Mouse (Mus musculus) hindbrain, embryonic 11.5 days (tissue): ENCODE data around the gene Gm10273. TPM values are rescaled to one million over a fixed set of nuclear protein-coding genes. Genes with fewer than 3 reads are reported as not detected.
"Not testable (repeated sequence)": the region's sequence is repeated elsewhere in the genome, so short reads cannot be mapped to it uniquely, and the experiment has no call there.

ENCODE experiments used
- ATAC-seq: fragments of 200-750 bp; cut with Nextera tagmentation; 2 replicates; pipeline ENCODE4 v1.8.0; 2017; ENCODE audit warnings: mild to moderate bottlenecking, moderate TSS enrichment, moderate library complexity; ENCODE audit not compliant: low FRiP score
- DNase-seq: peaks from one replicate; pipeline ENCODE4 v3.0.0-alpha.2; 2015; ENCODE audit warnings: low spot score
- H3K27ac ChIP-seq: fragments of 300-500 bp; sonication (generic); 2 replicates; pipeline ENCODE4 v1.5.1; 2014; ENCODE audit warnings: mild to moderate bottlenecking, low read depth, low read length
- H3K27me3 ChIP-seq: fragments of 300-500 bp; sonication (generic); 2 replicates; pipeline ENCODE4 v1.6.1; 2014; ENCODE audit warnings: mild to moderate bottlenecking, low read length, moderate library complexity, mixed read lengths; ENCODE audit not compliant: control insufficient read depth, insufficient read depth
- H3K36me3 ChIP-seq: fragments of 300-500 bp; sonication (generic); 2 replicates; pipeline ENCODE4 v1.6.1; 2014; ENCODE audit warnings: mild to moderate bottlenecking, low read length, moderate library complexity, mixed read lengths; ENCODE audit not compliant: control insufficient read depth, insufficient read depth
- H3K4me1 ChIP-seq: fragments of 300-500 bp; sonication (generic); replicated peaks from 2 replicates; pipeline ENCODE4 v1.6.1; 2014; ENCODE audit warnings: low read length, mixed read lengths; ENCODE audit not compliant: control insufficient read depth, insufficient read depth
- H3K4me2 ChIP-seq: fragments of 300-500 bp; sonication (generic); replicated peaks from 2 replicates; pipeline ENCODE4 v1.6.1; 2014; ENCODE audit warnings: mild to moderate bottlenecking, low read depth, low read length
- H3K4me3 ChIP-seq: fragments of 300-500 bp; sonication (generic); 2 replicates; pipeline ENCODE4 v1.5.1; 2014; ENCODE audit warnings: low read depth, low read length
- H3K9ac ChIP-seq: fragments of 300-500 bp; sonication (generic); 2 replicates; pipeline ENCODE4 v1.6.1; 2014; ENCODE audit warnings: low read depth, low read length
- H3K9me3 ChIP-seq: fragments of 300-500 bp; sonication (generic); 2 replicates; pipeline ENCODE4 v1.6.1; 2016; ENCODE audit warnings: low read length; ENCODE audit not compliant: control insufficient read depth
- WGBS: fragments of 180-500 bp; shearing (Covaris S2); extraction: QIAGEN DNeasy Blood & Tissue Kit; methylation state at CpG from one replicate; pipeline ENCODE4 v1.1.7; 2014; 5-methylcytosine and 5-hydroxymethylcytosine counted together
- polyA plus RNA-seq: library from polyadenylated mRNA; unstranded; fragments of >200 nt; fragmentation: Nextera tagmentation; extraction: Ambion mirVana; gene quantifications from 2 replicates; pipeline ENCODE4 v1.2.1, GENCODE M21; 2014

Gene Gm10273
- 3.9 and 4.6 TPM in 2 replicates for polyA plus RNA-seq

- not testable (repeated sequence) for H3K4me1 ChIP-seq, H3K9me3 ChIP-seq, H3K9ac ChIP-seq, H3K27me3 ChIP-seq, H3K4me2 ChIP-seq, H3K27ac ChIP-seq, H3K4me3 ChIP-seq, DNase-seq, ATAC-seq, H3K36me3 ChIP-seq
- 91% methylated on average over 6 of the region's 25 CpGs for WGBS
Measured at GRCm38 (mm10) chr10:59395461-59395860, at the start of gene Gm10273. TSS of gene Gm10273 (plus strand) at chr10:59395632.

DNA sequence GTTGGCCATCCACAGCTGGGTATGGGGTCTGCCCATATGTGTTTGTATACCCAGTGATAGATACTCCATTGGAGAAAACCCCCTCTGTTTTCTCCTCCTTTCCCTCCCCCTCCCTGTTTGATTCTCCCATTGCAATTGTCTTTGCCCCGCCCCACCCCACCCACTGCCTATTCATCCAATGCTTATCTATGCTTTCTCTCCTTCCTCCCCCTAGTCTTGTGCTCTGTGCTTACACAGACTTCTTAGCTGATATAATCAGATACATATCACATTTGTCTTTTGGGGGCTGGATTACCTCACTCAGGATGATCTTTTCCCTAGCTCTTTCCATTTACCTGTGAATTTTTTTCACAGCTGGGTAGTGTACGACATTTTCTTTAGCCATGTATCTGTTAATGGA, 48.9 kb upstream of the Gm10273 start:
- 97% methylated on average over 2 of the region's 2 CpGs for WGBS
- Histone ChIP-seq H3K36me3 (peaks cover 15% of the 10 kb centered on the region), H3K4me3 (no peak overlapping the region), H3K9ac (no peak overlapping the region), H3K4me1 (no peaks in the 10 kb centered on the region), H3K27me3 (no peaks in the 10 kb centered on the region), H3K4me2 (no peak overlapping the region), H3K9me3 (no peaks in the 10 kb centered on the region), H3K27ac (no peak overlapping the region)
- no peak for ATAC-seq
- DNase-seq = no peak

- 92% methylated on average over 9 of the region's 9 CpGs for WGBS
- H3K4me2 ChIP-seq = no peak overlapping the region
Measured at GRCm38 (mm10) chr10:59348200-59348599, 47.2 kb upstream of the Gm10273 start.

DNA sequence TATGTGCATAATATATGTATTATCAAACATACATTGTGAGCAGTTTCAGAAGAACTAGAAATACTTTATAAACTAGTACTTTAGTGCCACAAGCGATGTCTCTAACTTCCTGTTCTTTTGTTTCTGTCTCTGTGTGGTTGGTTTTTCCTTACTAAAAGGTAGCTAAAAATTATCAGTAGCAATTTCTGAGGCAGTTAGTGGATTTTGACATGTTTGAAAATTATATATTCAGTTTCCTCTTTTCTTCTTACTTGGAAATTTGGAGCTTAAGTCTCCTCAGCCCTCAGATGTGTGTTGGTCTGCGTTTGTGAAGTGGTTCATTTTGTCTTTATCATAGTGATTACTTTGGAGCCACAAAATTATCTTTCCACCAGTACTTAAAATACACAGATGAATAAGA, 45.9 kb upstream of the Gm10273 start:
- Histone ChIP-seq H3K4me2 (no peak overlapping the region), H3K36me3 (peaks cover 20% of the 10 kb centered on the region), H3K9ac (no peak overlapping the region), H3K27me3 (no peaks in the 10 kb centered on the region), H3K4me1 (no peaks in the 10 kb centered on the region), H3K27ac (no peak overlapping the region), H3K9me3 (no peaks in the 10 kb centered on the region), H3K4me3 (no peak overlapping the region)
- DNase-seq = no peak
- no peak for ATAC-seq
- WGBS = 99% methylated on average over 2 of the region's 2 CpGs

More at GRCm38 (mm10) chr10:59348200-59348599, 47.2 kb upstream of the Gm10273 start:
- H3K27me3 ChIP-seq = no peaks in the 10 kb centered on the region
- no peak overlapping the region for H3K9ac ChIP-seq
- H3K4me3 ChIP-seq = no peak overlapping the region
- ATAC-seq = no peak; the same call in 1 of the 2 replicates
- H3K27ac ChIP-seq = no peak overlapping the region
- no peaks in the 10 kb centered on the region for H3K9me3 ChIP-seq
- H3K36me3 ChIP-seq = peaks cover 20% of the 10 kb centered on the region
- H3K4me1 ChIP-seq = no peaks in the 10 kb centered on the region
- DNase-seq = no peak

DNA sequence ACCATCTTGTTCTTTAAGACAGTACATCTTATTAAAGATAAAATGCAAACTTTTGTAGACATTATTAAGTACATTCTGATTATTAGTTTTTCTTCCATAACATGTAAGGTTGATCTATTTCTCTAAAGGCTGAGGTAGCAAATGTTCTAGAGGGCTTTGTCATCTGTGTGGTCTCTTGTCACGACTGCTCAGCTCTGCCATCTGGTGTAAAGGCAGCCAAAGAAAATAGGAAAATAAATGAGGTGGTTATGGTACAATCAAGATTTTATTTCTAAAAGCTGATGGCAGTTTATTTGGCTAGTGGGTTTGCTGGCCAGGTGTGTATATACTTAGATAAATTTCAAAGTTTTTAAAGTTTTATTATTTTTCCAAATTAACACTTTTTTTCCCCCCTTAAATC, 42.4 kb upstream of the Gm10273 start:
- no peaks in the 10 kb centered on the region for H3K4me1 ChIP-seq
- no peaks in the 10 kb centered on the region for H3K27me3 ChIP-seq
- peaks cover 19% of the 10 kb centered on the region for H3K36me3 ChIP-seq
- 60% methylated on average over 1 of the region's 1 CpGs for WGBS
- no peak overlapping the region for H3K9ac ChIP-seq
- DNase-seq (no peak), ATAC-seq (no peak)
- no peaks in the 10 kb centered on the region for H3K9me3 ChIP-seq
- no peak overlapping the region for H3K4me3 ChIP-seq
- no peak overlapping the region for H3K4me2 ChIP-seq
- no peak overlapping the region for H3K27ac ChIP-seq

GRCm38 (mm10) chr10:59354120-59354519, 41.3 kb upstream of the Gm10273 start:
- no peak for ATAC-seq
- Histone ChIP-seq H3K27ac (no peak overlapping the region), H3K4me1 (no peaks in the 10 kb centered on the region), H3K4me3 (no peak overlapping the region), H3K4me2 (no peak overlapping the region), H3K36me3 (peaks cover 10% of the 10 kb centered on the region; the same call in 1 of the 2 replicates), H3K9ac (no peak overlapping the region), H3K9me3 (no peaks in the 10 kb centered on the region), H3K27me3 (no peaks in the 10 kb centered on the region)
- DNase-seq = no peak
- WGBS = 82% methylated on average over 12 of the region's 12 CpGs

DNA sequence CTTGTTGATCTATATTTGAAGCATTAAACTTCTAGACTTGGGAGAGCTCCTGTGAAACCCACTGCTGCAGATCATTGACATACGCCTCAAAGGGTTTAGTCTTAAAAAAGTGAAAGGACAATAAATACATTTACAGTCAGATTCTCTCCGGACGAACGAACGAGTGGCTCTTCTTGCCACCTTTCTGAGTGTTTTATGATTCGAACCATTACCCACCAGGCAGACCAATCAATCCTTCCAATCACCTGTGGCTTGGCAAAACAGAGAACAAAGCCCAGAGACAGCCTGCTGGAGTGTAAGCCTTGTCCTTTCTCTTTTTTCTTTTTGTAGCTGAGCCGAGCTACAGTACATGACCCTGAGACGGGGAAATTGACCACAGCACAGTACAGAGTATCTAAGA, 40.4 kb upstream of the Gm10273 start:
- no peak for ATAC-seq
- WGBS = 88% methylated on average over 8 of the region's 8 CpGs
- peaks cover 10% of the 10 kb centered on the region; the same call in 1 of the 2 replicates for H3K36me3 ChIP-seq

GRCm38 (mm10) chr10:59358744-59359143, 36.7 kb upstream of the Gm10273 start:
- Histone ChIP-seq H3K9me3 (no peaks in the 10 kb centered on the region), H3K4me3 (no peak overlapping the region), H3K36me3 (no peaks in the 10 kb centered on the region), H3K27me3 (no peaks in the 10 kb centered on the region), H3K27ac (no peak overlapping the region), H3K4me2 (no peak overlapping the region), H3K9ac (no peak overlapping the region), H3K4me1 (no peaks in the 10 kb centered on the region)
- 92% methylated on average over 4 of the region's 4 CpGs for WGBS
- DNase-seq (no peak), ATAC-seq (no peak)

More for the DNA sequence above, 40.4 kb upstream of the Gm10273 start:
- Histone ChIP-seq H3K27me3 (no peaks in the 10 kb centered on the region), H3K9ac (no peak overlapping the region), H3K4me2 (no peak overlapping the region), H3K27ac (no peak overlapping the region), H3K4me1 (no peaks in the 10 kb centered on the region), H3K4me3 (no peak overlapping the region), H3K9me3 (no peaks in the 10 kb centered on the region)
- DNase-seq = no peak

DNA sequence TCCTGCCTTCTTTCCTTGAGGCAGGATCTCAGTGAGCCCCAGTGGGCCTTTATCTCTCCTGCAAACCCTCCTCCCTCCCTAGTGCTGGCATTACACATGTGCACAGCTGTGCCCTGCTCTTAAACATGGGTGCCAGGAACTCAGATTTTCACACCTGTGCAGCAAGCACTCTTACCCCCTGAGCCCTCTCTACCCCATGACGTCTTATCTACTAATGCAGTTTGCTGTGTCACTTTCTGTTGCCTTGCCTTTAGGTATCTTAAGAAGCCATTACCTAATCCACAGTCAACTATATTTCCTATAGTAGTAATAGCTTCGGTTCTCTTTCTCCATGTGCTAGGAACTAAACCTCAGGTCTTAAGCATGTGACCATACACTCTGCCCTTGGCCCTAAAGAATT, 32.2 kb upstream of the Gm10273 start:
- H3K4me2 ChIP-seq = no peak overlapping the region
- no peaks in the 10 kb centered on the region for H3K9me3 ChIP-seq
- ATAC-seq = no peak
- no peaks in the 10 kb centered on the region for H3K4me1 ChIP-seq
- no peak overlapping the region for H3K27ac ChIP-seq
- H3K36me3 ChIP-seq = 0 out of 2 replicates have a peak, but pooled peaks cover 3% of the 10 kb centered on the region
- 93% methylated on average over 2 of the region's 2 CpGs for WGBS
- H3K4me3 ChIP-seq = no peak overlapping the region
- DNase-seq = no peak
- no peak overlapping the region for H3K9ac ChIP-seq
- no peaks in the 10 kb centered on the region for H3K27me3 ChIP-seq
